In genomic region chr14:122953331-122953730, GRCm38 (mm10) we compare ENCODE assay signal across 8 mouse cellular contexts. TPM values are rescaled to one million over a fixed set of nuclear protein-coding genes. Genes with fewer than 3 reads are reported as not detected.
DNase-seq lines count a peak whose midpoint lies in the region; ATAC-seq and TF ChIP-seq lines count a peak whose summit lies in the region.

No protein-coding gene starts in this region.

- H3K27ac ChIP-seq in embryonic facial prominence, embryonic 11.5 days (replicated peaks; ENCODE audit: low read depth, low read length), result no peak overlapping the region
- no peak overlapping the region for H3K27ac ChIP-seq in layer of hippocampus, adult 2 months
- no peak overlapping the region for H3K27ac ChIP-seq in lung, postnatal 0 days (ENCODE audit: low read length)

- 0 out of 2 replicates have a peak, but pooled peaks have one; percentile 52 for ATAC-seq in embryonic facial prominence, embryonic 11.5 days (replicated peaks; ENCODE audit: insufficient number of reproducible peaks, low FRiP score, low TSS enrichment, low read depth)
- peak; percentile 71 to 78; a peak in 3 of 4 replicates for ATAC-seq in hematopoietic stem cell, adult 5-6 weeks (replicated peaks in 1 of 2; ENCODE audit: insufficient read depth in 1 of 2, low FRiP score in 2 of 2, low TSS enrichment in 1 of 2, low read depth in 1 of 2, poor library complexity in 2 of 2, severe bottlenecking in 2 of 2)
- peak; percentile 80 for ATAC-seq in lung, postnatal 0 days

- H3K4me2 ChIP-seq in embryonic facial prominence, embryonic 11.5 days (ENCODE audit: low read depth, low read length), result no peak overlapping the region
- no peak overlapping the region for H3K4me2 ChIP-seq in lung, postnatal 0 days (replicated peaks; ENCODE audit: low read depth, low read length)

- no peak overlapping the region for H3K4me3 ChIP-seq in embryonic facial prominence, embryonic 11.5 days (ENCODE audit: low read depth, low read length)
- H3K4me3 ChIP-seq in layer of hippocampus, adult 2 months, result no peak overlapping the region
- H3K4me3 ChIP-seq in lung, postnatal 0 days (ENCODE audit: low read depth, low read length), result no peak overlapping the region

- no peaks in the 10 kb centered on the region for H3K36me3 ChIP-seq in embryonic facial prominence, embryonic 11.5 days (replicated peaks; ENCODE audit: control insufficient read depth, insufficient read depth, low read depth, low read length)
- no peaks in the 10 kb centered on the region for H3K36me3 ChIP-seq in lung, postnatal 0 days (ENCODE audit: insufficient read depth, low read length)

- H3K27me3 ChIP-seq in embryonic facial prominence, embryonic 11.5 days (ENCODE audit: control insufficient read depth, insufficient read depth, low read length), result no peaks in the 10 kb centered on the region
- H3K27me3 ChIP-seq in lung, postnatal 0 days (replicated peaks; ENCODE audit: insufficient read depth, low read length), result no peaks in the 10 kb centered on the region

- peak; percentile 20 to 43 for DNase-seq in CD8-positive naive resting alpha-beta T cell, adult 2 months (ENCODE audit: low read depth in 2 of 2, low spot score in 2 of 2)
- peak; percentile 10 to 31 for DNase-seq in adrenal gland, adult 18-20 months (ENCODE audit: low spot score in 2 of 2)
- DNase-seq in embryonic facial prominence, embryonic 11.5 days (ENCODE audit: low spot score), result peak; percentile 69
- DNase-seq in layer of hippocampus, adult 2 months (ENCODE audit: low spot score in 2 of 2), result peak; percentile 60 to 67
- peak; percentile 78 for DNase-seq in lung, postnatal 0 days (ENCODE audit: low spot score)
- DNase-seq in retina, embryonic 14.5 days (ENCODE audit: low spot score), result peak; percentile 60
- peak; percentile 8 for DNase-seq in yolk sac, embryonic 10.5 days (ENCODE audit: low spot score)

- H3K4me1 ChIP-seq in embryonic facial prominence, embryonic 11.5 days (ENCODE audit: control insufficient read depth, insufficient read depth, low read length), result no peaks in the 10 kb centered on the region
- no peaks in the 10 kb centered on the region for H3K4me1 ChIP-seq in lung, postnatal 0 days (ENCODE audit: insufficient read depth, low read depth, low read length)

- TF ChIP-seq CTCF in layer of hippocampus, adult 2 months (conservative IDR thresholded peaks at IDR 0.05), result peak; percentile 86
- peak; percentile 83 for TF ChIP-seq CTCF in lung, postnatal 0 days (IDR thresholded peaks at IDR 0.05)

- no peak for TF ChIP-seq EP300 in lung, postnatal 0 days (IDR thresholded peaks at IDR 0.05)

- no peak overlapping the region for H3K9ac ChIP-seq in embryonic facial prominence, embryonic 11.5 days (replicated peaks; ENCODE audit: low read length)
- no peak overlapping the region for H3K9ac ChIP-seq in lung, postnatal 0 days (replicated peaks; ENCODE audit: low read depth)

- no peaks in the 10 kb centered on the region for H3K9me3 ChIP-seq in embryonic facial prominence, embryonic 11.5 days (replicated peaks; ENCODE audit: control insufficient read depth, low read length)
- no peaks in the 10 kb centered on the region for H3K9me3 ChIP-seq in lung, postnatal 0 days (ENCODE audit: low read length)

- WGBS in embryonic facial prominence, embryonic 11.5 days, result 23% methylated on average over 1 of the region's 1 CpGs
- 22% methylated on average over 1 of the region's 1 CpGs for WGBS in lung, postnatal 0 days

RNA-seq across cellular contexts. Expression of gene Tmtc4, which starts 30.5 kb away (rescaled TPM):
- 10 to 100 TPM; 16.2 to 17.4 TPM for total RNA-seq in adrenal gland, adult 18-20 months (2021)
- polyA plus RNA-seq in embryonic facial prominence, embryonic 11.5 days (2014; fragmentation: Nextera tagmentation; extraction: Ambion mirVana), result 39.3 and 40.3 TPM in 2 replicates
- 5.8 and 13.0 TPM in 2 replicates for total RNA-seq in hematopoietic stem cell, adult 5-6 weeks (2017)
- total RNA-seq in layer of hippocampus, adult 2 months (2021), result 10 to 100 TPM; 19.0 to 23.0 TPM
- 6.2 and 10.7 TPM in 2 replicates for polyA plus RNA-seq in lung, postnatal 0 days (2015; fragmentation: Nextera tagmentation; extraction: Ambion mirVana)

RNA-seq across cellular contexts. Expression of gene Ggact, which starts 39.8 kb away (rescaled TPM):
- 10 to 100 TPM; 41.6 to 52.9 TPM for total RNA-seq in adrenal gland, adult 18-20 months (2021)
- 6.7 and 9.3 TPM in 2 replicates for polyA plus RNA-seq in embryonic facial prominence, embryonic 11.5 days (2014; fragmentation: Nextera tagmentation; extraction: Ambion mirVana)
- 15.6 and 23.7 TPM in 2 replicates for total RNA-seq in hematopoietic stem cell, adult 5-6 weeks (2017)
- 10 to 100 TPM; 32.1 to 34.3 TPM for total RNA-seq in layer of hippocampus, adult 2 months (2021)
- polyA plus RNA-seq in lung, postnatal 0 days (2015; fragmentation: Nextera tagmentation; extraction: Ambion mirVana), result 31.2 and 35.3 TPM in 2 replicates

Comparison
In these comparisons a context has a peak if more than half of its experiments do, and no peak if none do; other contexts are left out.
1. DNase-seq: peak in every context shown above with its lines; median percentile 78 in lung, postnatal 0 days; 69 in embryonic facial prominence, embryonic 11.5 days; 64 in layer of hippocampus, adult 2 months; 60 in retina, embryonic 14.5 days; 32 in CD8-positive naive resting alpha-beta T cell, adult 2 months; 20 in adrenal gland, adult 18-20 months; 8 in yolk sac, embryonic 10.5 days.